Mouse (Mus musculus) liver, embryonic 15.5 days (tissue): Measurements from ENCODE around the gene Adap1. TPM values are rescaled to one million over a fixed set of nuclear protein-coding genes. Genes with fewer than 3 reads are reported as not detected.
A peak's percentile ranks its signal among the peaks of the same experiment; 100 is the strongest.

Experiments used
- ATAC-seq: fragments of 200-750 bp; cut with Nextera tagmentation; 2 replicates; pipeline ENCODE4 v1.8.0; 2017; ENCODE audit warnings: moderate number of reproducible peaks, mild to moderate bottlenecking, moderate library complexity; ENCODE audit not compliant: insufficient read depth
- H3K27ac ChIP-seq: fragments of 300-500 bp; sonication (generic); replicated peaks from 2 replicates; pipeline ENCODE4 v1.5.1; 2015; ENCODE audit warnings: mild to moderate bottlenecking, inconsistent platforms
- H3K27me3 ChIP-seq: fragments of 300-500 bp; sonication (generic); 2 replicates; pipeline ENCODE4 v1.6.1; 2015; ENCODE audit warnings: mild to moderate bottlenecking, inconsistent platforms
- H3K36me3 ChIP-seq: fragments of 300-500 bp; sonication (generic); replicated peaks from 2 replicates; pipeline ENCODE4 v1.6.1; 2015; ENCODE audit warnings: moderate library complexity, mild to moderate bottlenecking, inconsistent platforms
- H3K4me1 ChIP-seq: fragments of 300-500 bp; sonication (generic); replicated peaks from 2 replicates; pipeline ENCODE4 v1.6.1; 2015; ENCODE audit warnings: inconsistent platforms
- H3K4me2 ChIP-seq: fragments of 300-500 bp; sonication (generic); 2 replicates; pipeline ENCODE4 v1.6.1; 2015; ENCODE audit warnings: moderate library complexity, mild to moderate bottlenecking, inconsistent platforms
- H3K4me3 ChIP-seq: fragments of 300-500 bp; sonication (generic); replicated peaks from 2 replicates; pipeline ENCODE4 v1.5.1; 2015; ENCODE audit warnings: mild to moderate bottlenecking, inconsistent platforms
- H3K9ac ChIP-seq: fragments of 300-500 bp; sonication (generic); 2 replicates; pipeline ENCODE4 v1.6.1; 2015; ENCODE audit warnings: moderate library complexity, mild to moderate bottlenecking, inconsistent platforms
- H3K9me3 ChIP-seq: fragments of 300-500 bp; sonication (generic); replicated peaks from 2 replicates; pipeline ENCODE4 v1.6.1; 2016; ENCODE audit warnings: inconsistent platforms
- WGBS: fragments of 180-500 bp; shearing (Covaris S2); methylation state at CpG from one replicate; pipeline ENCODE4 v1.1.7; 2015; ENCODE audit warnings: mixed read lengths; ENCODE audit not compliant: insufficient replicate concordance; 5-methylcytosine and 5-hydroxymethylcytosine counted together
- polyA plus RNA-seq: library from polyadenylated mRNA; unstranded; fragments of >200 nt; fragmentation: Nextera tagmentation; extraction: Ambion mirVana; gene quantifications from 2 replicates; pipeline ENCODE4 v1.2.1, GENCODE M21; 2015

Adap1 gene
- polyA plus RNA-seq, 1 experiment from 2014 or later: 4.3 TPM

DNA sequence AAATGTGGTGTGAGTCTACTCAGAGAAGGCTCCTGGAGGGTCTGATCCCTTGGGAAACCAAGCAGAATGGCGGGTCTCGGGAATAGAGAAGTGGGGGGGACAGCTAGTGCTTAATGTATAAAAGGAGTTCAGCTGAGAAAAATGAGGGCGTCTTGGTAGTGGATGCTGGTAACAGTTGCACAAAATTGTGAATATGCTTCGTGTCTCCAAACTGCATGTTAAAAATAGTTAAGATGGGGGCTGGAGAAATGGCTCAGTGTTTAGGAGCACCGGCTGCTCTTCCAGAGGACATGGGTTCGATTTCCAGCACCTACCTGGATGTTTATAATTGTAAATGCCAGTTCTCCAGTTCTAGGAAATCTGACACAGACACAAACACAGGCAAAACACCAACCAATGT, 4.1 kb downstream of the Adap1 start:
- peaks cover 39% of the 10 kb centered on the region for H3K4me1 ChIP-seq
- peaks cover 31% of the 10 kb centered on the region for H3K27me3 ChIP-seq
- ATAC-seq: no peak
- WGBS: 63% methylated on average over 6 of the region's 6 CpGs
- H3K27ac ChIP-seq: no peak overlapping the region
- H3K36me3 ChIP-seq: no peaks in the 10 kb centered on the region
- no peak overlapping the region for H3K4me3 ChIP-seq
- no peak overlapping the region for H3K9ac ChIP-seq
- no peak overlapping the region for H3K4me2 ChIP-seq
- no peaks in the 10 kb centered on the region for H3K9me3 ChIP-seq

DNA sequence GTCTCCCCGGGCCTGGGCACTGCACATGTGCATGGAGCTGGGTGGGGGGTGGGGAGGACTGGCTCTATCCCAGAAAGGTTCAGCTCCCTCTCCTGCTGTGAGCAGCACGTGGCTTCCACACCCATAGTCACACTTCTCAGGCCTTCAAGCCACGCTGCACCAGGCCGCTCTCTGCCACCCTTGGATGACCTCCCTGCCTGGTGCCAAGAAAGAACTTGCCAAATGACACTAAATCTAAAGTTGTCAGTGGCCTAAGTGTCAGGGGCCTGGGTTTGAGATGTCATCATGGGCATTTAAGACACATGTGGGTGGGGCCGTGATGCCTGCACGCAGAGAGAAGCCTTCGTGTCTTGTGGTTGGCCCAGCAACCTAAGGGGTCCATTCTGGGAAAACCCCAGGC, 5.0 kb downstream of the Adap1 start:
- Histone ChIP-seq H3K36me3 (no peaks in the 10 kb centered on the region), H3K4me1 (peaks cover 29% of the 10 kb centered on the region), H3K27ac (no peak overlapping the region), H3K27me3 (peaks cover 22% of the 10 kb centered on the region), H3K9ac (no peak overlapping the region), H3K9me3 (no peaks in the 10 kb centered on the region), H3K4me3 (no peak overlapping the region), H3K4me2 (no peak overlapping the region)
- WGBS: 67% methylated on average over 7 of the region's 7 CpGs
- ATAC-seq: no peak

DNA sequence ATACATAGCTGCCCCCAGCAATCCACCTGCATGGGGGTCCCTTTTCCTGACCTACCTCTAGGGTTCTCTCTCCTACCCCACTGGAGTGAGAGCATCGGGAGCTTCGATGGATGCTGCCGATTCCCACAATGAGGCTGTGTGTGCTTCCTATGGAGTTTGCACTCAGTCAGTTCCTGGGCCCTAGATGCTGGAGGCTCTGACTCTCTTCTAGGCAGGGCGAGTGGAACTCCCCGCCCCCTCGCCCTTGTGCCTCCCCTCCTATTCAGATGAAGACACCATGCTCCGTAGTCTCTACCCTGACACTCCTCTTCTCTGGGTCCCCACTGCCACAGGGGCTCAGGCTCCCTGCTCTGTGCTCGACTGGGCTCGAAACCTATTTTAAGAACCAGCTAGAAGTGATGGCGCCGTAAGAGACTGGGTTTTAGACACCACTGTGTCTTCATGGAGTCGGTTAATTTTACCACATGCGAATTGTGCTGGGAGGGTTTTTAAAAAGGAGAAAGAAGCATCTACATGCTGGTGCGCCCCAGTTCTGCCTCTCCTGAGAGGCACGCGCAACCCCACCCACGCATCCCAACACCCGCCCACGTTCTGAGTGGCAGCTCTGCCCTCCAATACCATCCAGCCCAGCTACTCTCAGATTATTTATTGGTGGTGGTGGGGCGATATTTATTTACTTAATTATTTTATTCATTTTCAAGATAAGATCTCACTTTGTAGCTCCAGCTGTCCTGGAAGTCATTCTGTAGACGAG, 7.5 kb downstream of the Adap1 start:
- Histone ChIP-seq H3K4me3 (no peak overlapping the region), H3K9me3 (no peaks in the 10 kb centered on the region), H3K36me3 (no peaks in the 10 kb centered on the region), H3K27me3 (no peaks in the 10 kb centered on the region), H3K4me2 (peak overlapping the region; percentile 3; the same call in 1 of the 2 replicates), H3K9ac (no peak overlapping the region), H3K4me1 (peaks cover 16% of the 10 kb centered on the region), H3K27ac (peak overlapping the region; percentile 29)
- WGBS: 74% methylated on average over 21 of the region's 21 CpGs
- no peak for ATAC-seq

DNA sequence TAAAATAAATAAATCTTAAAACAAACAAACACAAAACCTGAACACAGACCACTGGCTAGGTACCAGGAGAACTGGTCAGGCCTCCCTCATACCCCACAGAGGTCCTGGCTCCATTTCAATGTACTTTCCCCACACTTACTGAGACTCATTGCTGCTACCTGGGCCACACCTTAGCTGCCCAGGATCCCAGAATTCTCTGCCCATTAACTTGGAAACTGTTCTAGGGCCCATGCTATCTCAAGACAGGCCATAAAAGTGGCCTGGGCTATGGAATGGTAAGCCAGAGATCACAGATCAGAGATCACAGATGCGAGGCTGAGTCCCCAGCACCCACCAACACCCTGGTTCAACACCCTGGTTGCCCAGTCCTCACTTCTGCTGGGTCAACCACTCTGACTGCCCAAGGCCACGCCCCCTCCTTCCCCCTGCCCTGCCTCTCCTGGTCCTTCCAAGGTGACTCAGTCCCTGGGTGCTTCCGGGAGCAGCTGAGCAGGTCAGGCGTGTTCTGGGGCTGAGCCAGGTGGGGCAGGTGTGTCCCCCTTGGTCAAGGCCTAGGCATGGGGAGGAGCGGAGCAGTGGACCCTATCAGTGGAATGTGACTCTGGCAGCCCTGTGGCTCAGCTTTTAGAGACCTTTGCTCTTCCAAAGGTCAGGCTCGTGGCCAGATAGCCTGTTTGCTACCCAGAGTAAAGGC, 8.3 kb downstream of the Adap1 start:
- Histone ChIP-seq H3K4me3 (no peak overlapping the region), H3K36me3 (no peaks in the 10 kb centered on the region), H3K4me1 (peaks cover 16% of the 10 kb centered on the region), H3K9me3 (no peaks in the 10 kb centered on the region), H3K9ac (no peak overlapping the region), H3K27ac (peak overlapping the region; percentile 57; the same call in 1 of the 2 replicates), H3K4me2 (no peak overlapping the region), H3K27me3 (no peaks in the 10 kb centered on the region)
- 62% methylated on average over 6 of the region's 6 CpGs for WGBS
- peak; percentile 68 for ATAC-seq

DNA sequence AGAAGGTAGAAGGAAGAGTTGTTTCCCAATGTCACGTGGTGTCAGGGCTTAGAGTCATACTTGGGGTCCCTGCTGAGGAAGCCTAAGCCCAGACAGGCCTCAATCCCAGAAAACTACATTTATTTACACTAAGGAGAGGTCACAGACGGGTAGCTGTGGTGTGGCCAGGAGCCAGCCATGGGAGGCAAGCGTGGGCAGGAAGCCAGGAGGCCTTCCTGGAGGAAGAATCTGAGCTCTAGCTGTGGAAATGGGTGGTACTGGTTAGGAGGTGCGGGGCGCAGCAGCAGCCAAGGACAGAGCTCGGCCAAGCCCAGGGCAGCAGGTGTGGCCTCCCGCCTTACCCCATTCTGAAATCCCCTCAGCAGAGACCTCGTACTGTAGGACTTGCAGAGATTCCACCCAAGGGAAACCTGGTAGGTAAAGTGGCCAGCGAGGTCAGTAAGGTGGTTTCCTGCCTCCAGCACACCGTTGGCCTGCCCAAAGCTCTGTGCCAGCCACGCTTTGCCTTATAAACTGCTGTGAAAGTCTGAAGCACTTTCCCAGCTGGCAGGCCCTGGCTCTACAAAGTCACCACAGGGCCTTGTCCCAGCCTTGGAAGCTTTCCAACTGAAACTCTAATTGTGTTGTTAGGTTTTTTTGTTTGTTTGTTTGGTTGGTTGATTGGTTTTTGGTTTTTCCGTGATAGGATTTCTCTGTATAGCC, 10.3 kb downstream of the Adap1 start:
- 66% methylated on average over 12 of the region's 12 CpGs for WGBS
- ATAC-seq: no peak
- H3K9me3 ChIP-seq: no peaks in the 10 kb centered on the region

DNA sequence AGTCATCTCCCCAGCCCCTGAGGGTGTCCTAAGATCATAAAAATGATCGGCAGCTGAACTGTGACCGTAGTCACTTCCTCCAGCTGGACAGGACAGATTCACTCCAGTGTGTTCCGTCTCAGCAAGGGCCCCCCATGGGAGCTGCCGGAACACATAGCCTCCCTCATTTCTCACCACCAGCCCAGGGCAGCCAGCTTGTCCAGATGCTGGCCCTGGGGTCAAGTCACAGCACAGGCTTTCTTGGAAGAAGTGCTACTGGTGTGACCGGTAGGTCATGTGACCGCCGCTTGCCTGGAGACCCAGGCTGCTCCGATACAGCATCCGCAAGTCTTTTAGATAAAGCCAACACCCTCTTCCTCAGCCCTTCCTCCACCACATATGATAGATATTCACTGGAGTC, 11.9 kb downstream of the Adap1 start:
- H3K9me3 ChIP-seq: no peaks in the 10 kb centered on the region
- WGBS: 68% methylated on average over 9 of the region's 9 CpGs
- no peak overlapping the region for H3K4me3 ChIP-seq
- H3K4me1 ChIP-seq: peaks cover 19% of the 10 kb centered on the region
- ATAC-seq: no peak
- H3K27me3 ChIP-seq: no peaks in the 10 kb centered on the region
- no peaks in the 10 kb centered on the region for H3K36me3 ChIP-seq
- H3K4me2 ChIP-seq: no peak overlapping the region
- no peak overlapping the region for H3K9ac ChIP-seq
- no peak overlapping the region for H3K27ac ChIP-seq

More for the DNA sequence above, 10.3 kb downstream of the Adap1 start:
- H3K4me2 ChIP-seq: no peak overlapping the region
- no peak overlapping the region for H3K27ac ChIP-seq
- no peak overlapping the region for H3K4me3 ChIP-seq
- no peaks in the 10 kb centered on the region for H3K27me3 ChIP-seq
- H3K9ac ChIP-seq: no peak overlapping the region
- no peaks in the 10 kb centered on the region for H3K36me3 ChIP-seq
- H3K4me1 ChIP-seq: peaks cover 17% of the 10 kb centered on the region

DNA sequence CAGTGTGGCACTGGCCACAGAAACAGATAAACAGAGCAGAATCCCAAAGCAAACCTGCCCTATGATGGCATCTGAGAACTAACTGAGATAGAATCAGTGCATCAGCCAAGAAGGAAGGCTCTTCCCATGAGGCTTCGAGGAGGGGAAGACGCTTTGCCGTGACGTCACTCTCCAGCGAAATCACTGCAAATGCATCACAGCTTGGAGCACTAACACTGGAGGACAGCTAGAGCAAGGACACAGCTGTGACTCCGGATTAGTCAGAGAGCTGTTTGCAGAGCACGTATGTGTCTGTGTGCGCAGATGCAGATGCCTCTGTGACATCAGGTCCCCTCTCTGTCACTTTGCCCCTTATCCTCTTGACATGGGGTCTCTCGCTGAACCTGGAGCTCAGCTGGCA, 13.6 kb downstream of the Adap1 start:
- H3K4me3 ChIP-seq: no peak overlapping the region
- H3K27me3 ChIP-seq: no peaks in the 10 kb centered on the region
- WGBS: 76% methylated on average over 9 of the region's 9 CpGs
- H3K27ac ChIP-seq: no peak overlapping the region
- no peaks in the 10 kb centered on the region for H3K36me3 ChIP-seq
- H3K4me2 ChIP-seq: no peak overlapping the region
- H3K9me3 ChIP-seq: no peaks in the 10 kb centered on the region
- H3K4me1 ChIP-seq: peaks cover 7% of the 10 kb centered on the region
- no peak for ATAC-seq
- no peak overlapping the region for H3K9ac ChIP-seq

DNA sequence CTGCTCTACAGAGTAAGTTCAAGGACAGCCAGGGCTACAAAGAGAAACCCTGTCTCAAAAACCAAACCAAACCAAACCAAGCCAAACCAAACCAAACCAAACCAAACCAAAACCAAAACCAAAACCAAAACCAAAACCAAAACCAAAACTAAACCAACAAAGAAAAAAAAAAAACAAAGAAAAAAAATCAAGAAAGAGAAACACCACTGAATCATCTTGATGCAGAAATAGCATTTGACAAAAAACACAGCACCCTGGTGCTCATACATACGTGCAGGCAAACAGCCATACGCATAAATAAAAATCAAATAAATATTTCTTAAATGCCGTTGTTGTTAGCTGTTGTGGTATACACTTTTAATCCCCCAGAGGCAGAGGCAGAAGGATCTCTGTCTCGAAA, 14.9 kb downstream of the Adap1 start:
- Histone ChIP-seq H3K9ac (no peak overlapping the region), H3K4me1 (peaks cover 7% of the 10 kb centered on the region), H3K27me3 (no peaks in the 10 kb centered on the region), H3K36me3 (no peaks in the 10 kb centered on the region), H3K4me3 (no peak overlapping the region), H3K4me2 (no peak overlapping the region), H3K27ac (no peak overlapping the region), H3K9me3 (no peaks in the 10 kb centered on the region)
- no peak for ATAC-seq
- 73% methylated on average over 4 of the region's 4 CpGs for WGBS

DNA sequence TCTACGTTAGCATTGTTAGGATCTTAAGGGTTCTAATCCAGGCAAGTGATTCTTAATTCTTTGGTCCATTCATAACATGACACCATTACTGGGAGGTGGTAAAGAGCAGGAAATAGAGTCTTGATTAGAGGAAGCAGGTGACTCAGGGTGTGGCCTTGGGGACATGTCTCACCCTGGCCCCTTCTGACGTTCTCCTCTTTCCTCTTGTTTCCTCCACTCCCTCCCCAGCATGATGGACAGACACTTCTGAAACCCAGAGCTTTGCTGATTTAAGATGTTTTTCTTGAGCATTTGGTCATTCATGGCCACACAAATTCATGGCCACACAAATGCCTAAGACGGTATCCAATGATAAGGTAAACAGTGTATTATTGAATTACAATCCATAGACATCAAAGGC, 15.5 kb downstream of the Adap1 start:
- Histone ChIP-seq H3K4me2 (no peak overlapping the region), H3K27ac (no peak overlapping the region), H3K4me3 (no peak overlapping the region), H3K9ac (no peak overlapping the region), H3K4me1 (peaks cover 7% of the 10 kb centered on the region), H3K27me3 (no peaks in the 10 kb centered on the region), H3K36me3 (no peaks in the 10 kb centered on the region), H3K9me3 (no peaks in the 10 kb centered on the region)
- WGBS: 57% methylated on average over 3 of the region's 3 CpGs
- ATAC-seq: no peak

DNA sequence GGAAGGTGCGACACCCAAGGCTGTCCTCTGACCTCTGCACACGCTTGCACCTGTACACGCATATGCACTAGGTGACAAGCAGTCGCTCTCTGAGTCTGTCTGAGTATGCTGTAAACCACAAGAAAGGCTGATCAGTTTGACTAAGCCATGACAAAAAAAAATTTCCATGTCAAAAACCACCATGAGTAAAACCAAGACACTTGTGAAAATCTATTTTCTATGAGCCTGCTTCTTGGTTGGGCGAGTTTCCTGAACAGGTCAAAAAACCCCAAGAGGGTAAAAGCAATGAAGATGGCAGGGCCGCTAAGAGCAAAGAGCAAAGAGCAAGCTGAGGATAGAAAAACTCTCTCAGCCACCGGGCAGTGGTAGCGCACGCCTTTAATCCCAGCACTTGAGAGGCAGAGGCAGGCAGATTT, 21.8 kb downstream of the Adap1 start:
- no peaks in the 10 kb centered on the region for H3K36me3 ChIP-seq
- H3K4me2 ChIP-seq: no peak overlapping the region
- no peak overlapping the region for H3K4me3 ChIP-seq
- H3K9me3 ChIP-seq: no peaks in the 10 kb centered on the region
- H3K27me3 ChIP-seq: no peaks in the 10 kb centered on the region
- peaks cover 14% of the 10 kb centered on the region; the same call in 1 of the 2 replicates for H3K4me1 ChIP-seq
- WGBS: 71% methylated on average over 9 of the region's 9 CpGs
- ATAC-seq: no peak
- H3K9ac ChIP-seq: no peak overlapping the region
- no peak overlapping the region for H3K27ac ChIP-seq

DNA sequence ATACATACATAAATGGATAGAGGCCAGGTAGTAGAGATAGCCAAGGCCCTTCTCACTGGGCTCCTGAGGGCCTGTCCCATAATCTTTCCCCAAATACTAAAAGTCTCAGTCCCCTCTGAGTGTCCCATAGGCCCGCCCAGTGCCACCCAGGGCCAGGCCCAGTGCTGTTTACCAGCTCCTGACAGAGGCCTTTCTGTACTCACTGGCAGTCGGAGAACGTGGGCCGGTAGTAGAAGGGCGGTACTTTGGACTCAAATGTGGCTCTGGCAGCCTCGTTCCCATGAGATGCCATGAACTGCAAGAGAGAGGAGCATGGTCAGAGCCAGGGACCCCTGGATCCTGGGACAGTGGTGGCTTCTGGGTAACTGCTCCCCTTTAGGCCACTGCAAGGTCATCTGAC, 23.3 kb downstream of the Adap1 start:
- Histone ChIP-seq H3K9ac (no peak overlapping the region), H3K9me3 (no peaks in the 10 kb centered on the region), H3K27ac (no peak overlapping the region), H3K36me3 (no peaks in the 10 kb centered on the region), H3K4me1 (peaks cover 14% of the 10 kb centered on the region; the same call in 1 of the 2 replicates), H3K4me2 (no peak overlapping the region), H3K4me3 (no peak overlapping the region), H3K27me3 (no peaks in the 10 kb centered on the region)
- 74% methylated on average over 6 of the region's 6 CpGs for WGBS
- no peak for ATAC-seq
